Mouse (Mus musculus): Measurements from ENCODE around the gene Map3k20. TPM values are rescaled to one million over a fixed set of nuclear protein-coding genes. Genes with fewer than 3 reads are reported as not detected.

Map3k20 gene
- polyA plus RNA-seq (2014; fragmentation: Illumina TruSeq; extraction: RNeasy Lipid Tissue Mini Kit (QIAGEN cat#74804); ENCODE audit: low read depth, low replicate concordance), result 27.8 TPM

DNA sequence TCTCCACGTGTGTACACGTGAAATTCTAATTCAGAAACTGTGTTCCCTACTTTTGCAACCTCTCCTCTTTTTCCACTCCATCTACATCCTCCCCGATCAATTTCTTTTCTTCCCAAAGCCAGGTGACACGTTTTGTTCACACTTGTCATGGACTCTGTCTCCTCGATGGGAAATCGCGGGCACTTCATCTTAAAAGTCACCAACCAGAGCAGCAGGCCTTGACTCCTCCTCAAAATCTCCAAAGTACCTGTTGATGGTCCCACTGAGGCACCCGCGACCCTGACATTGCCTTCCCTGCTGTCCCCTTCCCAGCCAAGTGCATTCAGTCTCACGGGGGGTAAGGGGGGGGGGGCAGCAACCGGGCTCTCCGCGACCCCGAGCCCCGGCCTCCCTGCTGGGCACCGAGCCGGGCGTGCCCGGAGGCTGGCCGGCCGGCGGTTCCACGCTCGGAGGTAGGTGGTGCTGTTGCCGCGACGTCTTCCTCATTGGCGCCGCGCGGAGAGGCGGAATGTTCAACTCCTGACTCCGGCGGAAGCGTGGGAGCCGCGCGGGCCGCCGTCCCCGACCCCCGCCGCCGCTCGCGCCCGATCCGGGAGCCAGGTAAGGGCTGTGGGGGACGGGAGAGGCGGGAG lies at the start of gene Map3k20:
Map3k20 (plus strand) TSS at position 382 of the 632 bp plus-strand sequence.

DNA sequence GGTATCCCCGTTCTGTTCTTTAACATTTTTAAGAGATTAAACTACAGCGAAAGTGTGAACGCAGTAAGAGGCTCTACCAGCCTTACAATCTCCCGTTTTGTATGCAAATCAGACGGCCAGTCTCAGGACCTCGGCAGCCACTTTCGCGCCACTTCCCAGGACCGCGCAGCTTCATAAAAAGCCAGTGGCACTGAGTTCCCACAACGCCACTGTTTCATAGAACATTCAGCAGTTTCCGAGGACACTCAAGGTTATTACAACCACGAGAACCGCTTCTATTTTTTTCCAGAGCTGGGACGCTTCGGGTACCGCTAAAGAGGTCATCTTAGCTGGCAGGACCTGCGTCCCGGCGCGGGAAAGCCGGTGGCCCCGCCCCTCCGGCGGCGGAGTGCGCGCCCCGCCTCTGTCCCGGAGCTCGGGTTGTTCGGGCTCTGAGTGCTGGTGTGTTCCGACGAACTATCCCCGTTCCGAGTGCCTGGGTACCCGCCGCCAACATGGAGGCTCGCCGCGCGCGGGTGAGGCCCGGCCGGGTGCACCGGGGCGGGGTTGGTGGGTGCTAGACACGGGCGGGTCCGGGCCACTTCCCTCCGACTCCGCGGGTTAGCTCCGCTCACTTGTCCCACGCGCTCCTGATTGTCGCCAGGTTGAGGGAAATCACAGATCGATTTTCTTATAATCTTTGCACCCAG lies 190.5 kb downstream of the Map3k20 start, which contains the start of gene Cdca7:
Cdca7 (plus strand) TSS at position 363 of the 689 bp plus-strand sequence.

Other genes with a start within 250 kb of the Map3k20 start
- 35.0 TPM for gene Cdca7, start 190.5 kb downstream of the Map3k20 start, polyA plus RNA-seq (2014; fragmentation: Illumina TruSeq; extraction: RNeasy Lipid Tissue Mini Kit (QIAGEN cat#74804); ENCODE audit: low read depth, low replicate concordance)